Mouse (Mus musculus) yolk sac, embryonic 10.5 days (tissue): ENCODE data around the gene Trp53.
"Not testable (repeated sequence)": the region's sequence is repeated elsewhere in the genome, so short reads cannot be mapped to it uniquely, and the experiment has no call there.

Experiments used
- DNase-seq: peaks from one replicate; pipeline ENCODE4 v3.0.0-alpha.2; 2017; ENCODE audit warnings: low spot score

Gene Trp53

GRCm38 (mm10) chr11:69580091-69580514 lies at the start of gene Trp53, which contains the start of gene Wrap53:
TSS of gene Trp53 (plus strand) at chr11:69580359.
TSS of gene Wrap53 (minus strand) at chr11:69580255.
- DNase-seq: peak; percentile 94

GRCm38 (mm10) chr11:69530755-69531154 lies 49.4 kb upstream of the Trp53 start:
- not testable (repeated sequence) for DNase-seq

- peak; percentile 27 for DNase-seq
Measured at GRCm38 (mm10) chr11:69532480-69533150, 47.5 kb upstream of the Trp53 start.

GRCm38 (mm10) chr11:69534990-69535389 lies 45.2 kb upstream of the Trp53 start:
- DNase-seq: no peak

GRCm38 (mm10) chr11:69540700-69541099 lies 39.5 kb upstream of the Trp53 start:
- DNase-seq: no peak

GRCm38 (mm10) chr11:69541741-69542140 lies 38.4 kb upstream of the Trp53 start:
- DNase-seq: not testable (repeated sequence)

GRCm38 (mm10) chr11:69543598-69543997 lies 36.6 kb upstream of the Trp53 start:
- DNase-seq: no peak

GRCm38 (mm10) chr11:69545957-69546356 lies 34.2 kb upstream of the Trp53 start:
- no peak for DNase-seq

GRCm38 (mm10) chr11:69546423-69547053 lies 33.6 kb upstream of the Trp53 start:
- DNase-seq: peak; percentile 78

GRCm38 (mm10) chr11:69547071-69547470 lies 33.1 kb upstream of the Trp53 start:
- no peak for DNase-seq

- DNase-seq: no peak
Measured at GRCm38 (mm10) chr11:69549060-69549656, 31.0 kb upstream of the Trp53 start, which contains the start of gene Dnah2. TSS of gene Dnah2 (minus strand) at chr11:69549110.

- no peak for DNase-seq
Measured at GRCm38 (mm10) chr11:69551310-69551709, 28.8 kb upstream of the Trp53 start.

- DNase-seq: no peak
Measured at GRCm38 (mm10) chr11:69552622-69553340, 27.4 kb upstream of the Trp53 start.

GRCm38 (mm10) chr11:69553341-69553721 lies 26.8 kb upstream of the Trp53 start:
- DNase-seq: no peak

GRCm38 (mm10) chr11:69554539-69555140 lies 25.5 kb upstream of the Trp53 start:
- DNase-seq: no peak

- DNase-seq: no peak
Measured at GRCm38 (mm10) chr11:69557381-69557958, 22.7 kb upstream of the Trp53 start.

GRCm38 (mm10) chr11:69558756-69559155 lies 21.4 kb upstream of the Trp53 start:
- no peak for DNase-seq

- no peak for DNase-seq
Measured at GRCm38 (mm10) chr11:69559183-69559582, 21.0 kb upstream of the Trp53 start.

- DNase-seq: peak; percentile 66
Measured at GRCm38 (mm10) chr11:69559851-69560765, 20.1 kb upstream of the Trp53 start, which contains the start of gene Efnb3. TSS of gene Efnb3 (minus strand) at chr11:69560205.
